Mouse (Mus musculus) G1E (cell line): Measurements from ENCODE around the gene Pam. TPM values are rescaled to one million over a fixed set of nuclear protein-coding genes. Genes with fewer than 3 reads are reported as not detected.

Source experiments
- ATAC-seq: 2 replicates; pipeline ENCODE4 v1.8.0; 2016; ENCODE audit warnings: mild to moderate bottlenecking; ENCODE audit not compliant: insufficient number of reproducible peaks, poor library complexity, low FRiP score, severe bottlenecking; ENCODE audit errors: extremely low read depth
- DNase-seq: peaks from one replicate; pipeline ENCODE4 v3.0.0; 2012; ENCODE audit warnings: low spot score
- H3K27me3 ChIP-seq: 2 replicates; pipeline ENCODE4 v1.6.1; 2012; ENCODE audit warnings: mild to moderate bottlenecking, low read length, inconsistent platforms; ENCODE audit not compliant: insufficient read depth
- H3K36me3 ChIP-seq: replicated peaks from 2 replicates; pipeline ENCODE3; 2012; ENCODE audit warnings: mild to moderate bottlenecking, inconsistent platforms
- H3K4me1 ChIP-seq: 2 replicates; pipeline ENCODE4 v1.6.1; 2012; ENCODE audit warnings: low read depth, low read length, inconsistent platforms, mixed read lengths; ENCODE audit not compliant: insufficient read depth
- H3K4me3 ChIP-seq: 2 replicates; pipeline ENCODE4 v1.5.1; 2012; ENCODE audit warnings: low read depth, mild to moderate bottlenecking, inconsistent platforms, low read length, moderate library complexity, mixed read lengths
- H3K9me3 ChIP-seq: replicated peaks from 2 replicates; pipeline ENCODE4 v1.6.1; 2012; ENCODE audit warnings: inconsistent platforms
- CTCF ChIP-seq: IDR thresholded peaks from 2 replicates; pipeline ENCODE4 v1.5.1; 2012; ENCODE audit warnings: low read depth, low read length, inconsistent platforms, mixed read lengths
- GATA1 ChIP-seq: IDR thresholded peaks from 2 replicates; pipeline ENCODE4 v1.6.1; 2012; ENCODE audit warnings: borderline replicate concordance, low read length, inconsistent platforms, mixed read lengths
- GATA2 ChIP-seq: IDR thresholded peaks from 2 replicates; pipeline ENCODE4 v1.6.1; 2012; ENCODE audit warnings: low read depth, low read length, inconsistent platforms, borderline replicate concordance
- POLR2AphosphoS5 ChIP-seq: IDR thresholded peaks from 2 replicates; pipeline ENCODE4 v1.6.1; 2012; ENCODE audit warnings: low read depth, low read length, inconsistent platforms; ENCODE audit not compliant: insufficient replicate concordance
- TAL1 ChIP-seq: conservative IDR thresholded peaks from 2 replicates; pipeline ENCODE4 v1.6.1; 2012; ENCODE audit warnings: low read depth, low read length, inconsistent platforms, mixed read lengths
- polyA plus RNA-seq: library from polyadenylated mRNA; stranded (reverse); fragments of >175 nt; gene quantifications from 2 replicates; pipeline ENCODE4 v1.2.3, GENCODE M21; 2012
- total RNA-seq, 2 experiments: library from RNA; stranded (forward) in 1 of 2; stranded (reverse) in 1 of 2; fragments of 200-1000 nt in 1 of 2; fragments of >200 nt in 1 of 2; fragmentation: Nextera tagmentation in 1 of 2; gene quantifications; 2 replicates each; pipeline ENCODE4 v1.2.3; 2014 to 2017

The Pam gene
- total and polyA plus RNA-seq, 3 experiments: 0.60 TPM; not detected in 2

DNA sequence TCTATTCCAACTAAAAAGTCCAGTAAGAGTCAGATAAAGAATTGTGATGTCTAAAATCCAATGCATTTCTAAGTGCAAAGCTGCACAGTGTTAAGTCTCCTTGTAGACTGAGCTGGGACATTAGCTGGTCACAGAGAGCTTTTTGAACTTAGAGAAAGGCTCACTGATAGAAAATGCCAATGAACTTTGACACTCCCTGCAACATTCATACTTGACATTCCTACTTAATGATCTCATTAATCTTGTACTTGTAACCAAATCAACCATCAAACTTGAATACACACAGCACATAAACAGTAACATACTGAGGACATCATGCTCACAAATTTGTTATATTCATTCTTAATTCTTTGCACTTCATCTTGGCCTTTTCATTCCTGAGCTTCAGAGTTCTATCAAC lies 335.6 kb downstream of the Pam start:
- DNase-seq (no peak), ATAC-seq (no peak)
- Histone ChIP-seq H3K9me3 (no peaks in the 10 kb centered on the region), H3K36me3 (peaks cover 42% of the 10 kb centered on the region), H3K27me3 (no peaks in the 10 kb centered on the region), H3K4me3 (no peak overlapping the region), H3K4me1 (peaks cover 8% of the 10 kb centered on the region; the same call in 1 of the 2 replicates)
- no peak for TF ChIP-seq CTCF
- no peak for TF ChIP-seq GATA1
- TF ChIP-seq GATA2: no peak
- TF ChIP-seq POLR2AphosphoS5: no peak
- TF ChIP-seq TAL1: no peak

DNA sequence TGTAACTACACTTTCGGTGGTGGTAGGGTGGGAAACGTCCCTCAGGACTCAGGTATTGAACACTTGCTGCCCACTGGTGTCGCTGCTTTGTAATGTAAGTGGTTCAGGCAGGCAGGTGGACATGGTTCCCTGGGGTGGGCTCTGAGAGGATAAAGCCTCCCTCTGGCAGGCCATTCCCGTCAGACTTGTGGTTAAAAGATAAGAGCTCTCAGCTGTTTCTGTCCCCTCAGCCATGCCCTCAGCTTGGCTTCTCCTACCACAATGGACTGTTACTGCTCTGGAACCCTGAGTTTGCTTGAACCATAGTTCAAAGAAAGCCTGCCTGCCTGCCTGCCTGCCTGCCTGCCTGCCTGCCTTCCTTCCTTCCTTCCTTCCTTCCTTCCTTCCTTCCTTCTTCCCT lies 341.1 kb downstream of the Pam start:
- TF ChIP-seq GATA1: no peak
- no peak for TF ChIP-seq GATA2
- TF ChIP-seq POLR2AphosphoS5: no peak
- TF ChIP-seq CTCF: no peak
- H3K4me3 ChIP-seq: no peak overlapping the region
- no peak for DNase-seq
- peaks cover 12% of the 10 kb centered on the region for H3K4me1 ChIP-seq
- H3K27me3 ChIP-seq: no peaks in the 10 kb centered on the region
- ATAC-seq: peak; percentile 22; the same call in 1 of the 2 replicates
- H3K36me3 ChIP-seq: peaks cover 51% of the 10 kb centered on the region
- H3K9me3 ChIP-seq: no peaks in the 10 kb centered on the region

DNA sequence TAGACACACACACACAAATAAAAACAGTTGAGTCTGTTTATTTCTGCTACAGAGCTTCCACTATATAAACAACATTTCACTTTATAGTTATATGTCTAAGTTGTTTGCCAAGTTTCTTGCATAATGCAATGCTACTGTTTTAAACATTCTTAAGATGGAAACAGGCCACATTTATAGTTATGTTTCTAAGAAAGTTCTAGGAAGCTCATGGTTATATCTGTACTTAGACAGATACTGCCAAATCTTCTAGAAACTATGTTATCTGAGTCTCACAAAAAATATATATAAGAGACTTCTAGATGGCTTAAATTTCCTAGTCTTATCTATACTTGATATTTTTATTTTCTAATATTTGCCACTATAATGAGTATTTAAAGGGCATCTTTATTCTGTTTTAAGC lies 342.2 kb downstream of the Pam start:
- TF ChIP-seq POLR2AphosphoS5: no peak
- Histone ChIP-seq H3K36me3 (peaks cover 57% of the 10 kb centered on the region), H3K27me3 (no peaks in the 10 kb centered on the region), H3K9me3 (no peaks in the 10 kb centered on the region), H3K4me3 (no peak overlapping the region), H3K4me1 (peaks cover 12% of the 10 kb centered on the region)
- no peak for ATAC-seq
- DNase-seq: no peak

DNA sequence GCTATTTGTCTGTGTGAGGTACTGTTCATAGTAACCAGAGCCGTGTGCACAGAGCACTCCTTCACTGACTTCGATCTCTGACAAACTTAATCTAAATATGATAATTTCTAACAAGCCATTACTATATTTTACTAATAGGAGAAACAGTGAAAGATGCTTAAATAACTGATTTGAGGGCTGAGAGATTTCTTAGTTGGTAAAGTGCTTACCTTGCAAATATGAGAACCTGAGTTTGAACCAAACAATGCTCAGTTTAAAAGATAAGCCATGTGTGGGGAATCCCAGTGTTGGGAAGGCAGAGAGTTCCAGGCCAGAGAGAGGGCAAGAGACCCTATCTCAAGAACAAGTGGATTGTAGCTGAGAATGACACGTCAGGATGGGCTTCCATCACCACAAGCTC lies 347.3 kb downstream of the Pam start:
- ATAC-seq (no peak), DNase-seq (no peak)
- Histone ChIP-seq H3K4me3 (no peak overlapping the region), H3K27me3 (no peaks in the 10 kb centered on the region), H3K36me3 (peaks cover 74% of the 10 kb centered on the region), H3K9me3 (no peaks in the 10 kb centered on the region), H3K4me1 (peaks cover 10% of the 10 kb centered on the region)
- no peak for TF ChIP-seq GATA1
- TF ChIP-seq GATA2: no peak
- no peak for TF ChIP-seq CTCF
- TF ChIP-seq TAL1: no peak
- no peak for TF ChIP-seq POLR2AphosphoS5

DNA sequence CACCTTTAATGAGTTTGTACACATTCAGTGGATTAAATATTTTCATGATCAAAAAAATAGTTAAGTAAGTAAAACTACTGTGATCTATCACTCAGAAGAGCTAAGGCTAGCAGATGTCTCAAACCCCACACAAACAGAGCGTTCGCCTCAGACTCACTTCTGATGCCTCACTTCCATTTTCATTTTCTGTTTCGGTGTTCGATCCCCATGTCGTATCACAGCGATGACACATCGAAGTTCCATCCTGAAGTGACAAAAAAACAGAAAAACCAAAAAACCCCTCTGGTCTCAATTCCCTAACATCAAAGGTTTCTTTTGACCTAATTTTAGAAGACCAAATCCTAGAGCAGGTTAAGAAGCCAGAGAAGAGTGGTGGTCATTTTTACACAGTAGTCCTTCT lies 349.2 kb downstream of the Pam start:
- no peak for ATAC-seq

DNA sequence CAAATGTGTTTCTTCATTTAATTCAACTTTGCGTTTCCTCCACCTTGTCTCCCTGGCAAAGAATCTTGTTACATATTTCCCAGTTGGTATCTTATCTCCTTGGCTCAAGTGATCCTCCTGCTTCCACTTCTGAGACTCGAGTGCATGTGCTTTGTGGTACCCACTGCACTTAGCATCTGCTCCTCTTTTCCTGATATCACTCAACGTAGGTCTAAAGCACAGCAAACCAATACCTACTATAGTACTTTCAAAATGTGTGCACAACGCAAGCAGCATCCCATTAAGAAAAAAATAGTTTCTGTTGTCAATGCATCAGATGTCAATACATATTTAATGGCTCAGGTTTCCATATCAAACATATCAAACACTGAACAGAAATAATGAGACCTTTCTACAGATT lies 349.7 kb downstream of the Pam start:
- H3K36me3 ChIP-seq: peaks cover 74% of the 10 kb centered on the region
- ATAC-seq: no peak
- no peak overlapping the region for H3K4me3 ChIP-seq
- no peak for DNase-seq
- peaks cover 18% of the 10 kb centered on the region for H3K4me1 ChIP-seq
- no peaks in the 10 kb centered on the region for H3K9me3 ChIP-seq
- no peak for TF ChIP-seq GATA1
- H3K27me3 ChIP-seq: no peaks in the 10 kb centered on the region

More for the DNA sequence above, 349.2 kb downstream of the Pam start:
- no peak for TF ChIP-seq GATA2
- no peak for TF ChIP-seq GATA1
- TF ChIP-seq POLR2AphosphoS5: no peak
- TF ChIP-seq TAL1: no peak
- no peak for TF ChIP-seq CTCF
- Histone ChIP-seq H3K36me3 (peaks cover 74% of the 10 kb centered on the region), H3K27me3 (no peaks in the 10 kb centered on the region), H3K4me3 (no peak overlapping the region), H3K9me3 (no peaks in the 10 kb centered on the region), H3K4me1 (peaks cover 18% of the 10 kb centered on the region)
- DNase-seq: no peak
